Mouse (Mus musculus): ENCODE data around the gene Trmt10a. TPM values are rescaled to one million over a fixed set of nuclear protein-coding genes. Genes with fewer than 3 reads are reported as not detected.
A peak's percentile ranks its signal among the peaks of the same experiment; 100 is the strongest.

Gene Trmt10a
- 3.7 TPM in 2 replicates for total RNA-seq (2014; rRNA removed; ENCODE audit: low replicate concordance)
- polyA plus RNA-seq (2015; fragmentation: Nextera tagmentation; extraction: Ambion mirVana) = 5.3 and 5.4 TPM in 2 replicates

DNA sequence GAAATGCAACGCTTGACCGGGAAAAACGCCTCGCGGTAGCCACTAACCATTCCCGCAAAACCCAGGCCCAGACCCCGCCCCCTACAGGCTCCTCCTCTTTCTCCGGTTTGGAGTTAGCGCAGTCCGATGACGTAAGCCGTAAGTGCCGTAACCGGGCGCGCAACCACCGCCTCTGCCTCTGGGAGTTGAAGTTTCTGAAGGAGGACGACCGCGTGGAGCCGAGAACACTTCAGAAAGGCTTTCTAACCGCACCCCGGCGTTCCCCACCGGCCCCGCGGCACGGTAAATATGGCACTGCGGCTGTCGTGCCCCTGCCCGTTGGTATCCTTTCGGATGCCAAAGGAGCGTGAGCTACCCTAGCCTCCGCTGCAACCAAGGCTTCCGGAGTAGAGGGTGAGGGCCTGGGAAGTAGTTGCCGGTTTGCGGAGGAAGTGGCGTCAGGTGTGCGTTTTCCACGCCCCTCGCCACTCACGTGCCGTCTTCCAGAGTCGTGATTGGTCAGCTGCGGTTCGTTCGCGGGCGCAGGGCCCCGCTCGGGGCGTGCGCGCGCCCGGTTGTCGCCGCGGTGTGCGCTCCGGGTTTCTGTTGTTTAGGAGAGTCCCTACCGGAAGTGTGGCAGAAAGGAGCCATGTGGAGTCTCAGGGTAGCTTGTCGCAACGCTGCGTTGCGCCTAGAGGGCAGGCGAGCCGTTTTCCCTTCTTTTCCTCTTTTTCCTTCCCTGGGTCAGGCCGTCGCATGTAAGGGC lies at the start of gene Trmt10a:
Gene Trmt10a, plus strand, starts transcription at position 134 of the 745 bp plus-strand sequence.
- peak; percentile 52; the same call in 1 of the 2 replicates for TF ChIP-seq EP300 (IDR thresholded peaks at IDR 0.05; ENCODE audit: low read depth)
- TF ChIP-seq CTCF (IDR thresholded peaks at IDR 0.05; ENCODE audit: low read depth) = peak; percentile 41
- Histone ChIP-seq H3K36me3 (replicated peaks; ENCODE audit: control insufficient read depth, insufficient read depth, low read length) (no peaks in the 10 kb centered on the region), H3K27ac (ENCODE audit: low read depth) (peak within 1 kb of the TSS; percentile 98), H3K4me3 (ENCODE audit: low read depth, low read length) (peak within 1 kb of the TSS; percentile 73), H3K27me3 (ENCODE audit: control insufficient read depth, insufficient read depth, low read length) (no peaks in the 10 kb centered on the region), H3K9ac (replicated peaks; ENCODE audit: low read depth, low read length) (peak within 1 kb of the TSS; percentile 67), H3K4me2 (ENCODE audit: low read depth, low read length) (peak within 1 kb of the TSS; percentile 90), H3K4me1 (ENCODE audit: control insufficient read depth, insufficient read depth) (no peaks in the 10 kb centered on the region), H3K9me3 (replicated peaks; ENCODE audit: control insufficient read depth, low read length) (no peaks in the 10 kb centered on the region)
- DNase-seq (ENCODE audit: low spot score) (peak; percentile 99), ATAC-seq (ENCODE audit: insufficient read depth, low read depth) (peak; percentile 97)
- under 1% methylated on average over 70 of the region's 70 CpGs for WGBS

- TF ChIP-seq EP300 (IDR thresholded peaks at IDR 0.05; ENCODE audit: low read depth) (no peak), CTCF (IDR thresholded peaks at IDR 0.05; ENCODE audit: low read depth) (no peak)
- H3K36me3 ChIP-seq (replicated peaks; ENCODE audit: control insufficient read depth, insufficient read depth, low read length) = no peaks in the 10 kb centered on the region
- no peaks in the 10 kb centered on the region for H3K27me3 ChIP-seq (ENCODE audit: control insufficient read depth, insufficient read depth, low read length)
- H3K27ac ChIP-seq (ENCODE audit: low read depth) = peak overlapping the region; percentile 14
- no peak for DNase-seq (ENCODE audit: low spot score)
- no peak for ATAC-seq (ENCODE audit: insufficient read depth, low read depth)
- no peak overlapping the region for H3K9ac ChIP-seq (replicated peaks; ENCODE audit: low read depth, low read length)
- peaks cover 25% of the 10 kb centered on the region for H3K4me1 ChIP-seq (ENCODE audit: control insufficient read depth, insufficient read depth)
- H3K4me3 ChIP-seq (ENCODE audit: low read depth, low read length) = no peak overlapping the region
- no peak overlapping the region for H3K4me2 ChIP-seq (ENCODE audit: low read depth, low read length)
- H3K9me3 ChIP-seq (replicated peaks; ENCODE audit: control insufficient read depth, low read length) = no peaks in the 10 kb centered on the region
- 40% methylated on average over 3 of the region's 3 CpGs for WGBS
Observed at GRCm38 (mm10) chr3:138095301-138095700, 47.9 kb upstream of the Trmt10a start.

DNA sequence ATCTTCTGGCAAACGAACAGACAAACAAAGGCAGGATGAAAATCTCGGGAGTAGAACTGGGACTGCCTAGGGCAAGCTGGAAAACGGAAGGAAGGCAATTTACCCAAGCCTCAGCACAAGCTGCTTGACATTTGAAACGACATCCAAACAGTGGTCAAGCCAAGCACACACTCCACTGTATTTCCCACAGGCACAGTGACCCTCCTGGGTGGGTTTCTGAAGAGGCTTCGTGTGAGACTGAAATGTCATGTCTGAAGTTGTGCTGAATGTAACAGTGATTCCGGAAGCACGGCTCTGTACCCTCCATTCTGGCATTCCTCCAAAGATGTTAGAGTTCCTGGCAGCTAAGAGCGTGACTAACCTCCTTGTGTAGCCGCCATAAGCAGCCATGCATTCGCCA lies 47.5 kb upstream of the Trmt10a start:
- WGBS = 32% methylated on average over 10 of the region's 10 CpGs
- peak; percentile 49 for ATAC-seq (ENCODE audit: insufficient read depth, low read depth)

GRCm38 (mm10) chr3:138096263-138097028 lies 46.8 kb upstream of the Trmt10a start:
- no peaks in the 10 kb centered on the region for H3K9me3 ChIP-seq (replicated peaks; ENCODE audit: control insufficient read depth, low read length)
- H3K4me2 ChIP-seq (ENCODE audit: low read depth, low read length) = no peak overlapping the region
- H3K27ac ChIP-seq (ENCODE audit: low read depth) = peak overlapping the region; percentile 60
- 80% methylated on average over 19 of the region's 19 CpGs for WGBS
- no peak overlapping the region for H3K4me3 ChIP-seq (ENCODE audit: low read depth, low read length)
- no peaks in the 10 kb centered on the region for H3K36me3 ChIP-seq (replicated peaks; ENCODE audit: control insufficient read depth, insufficient read depth, low read length)
- no peak for DNase-seq (ENCODE audit: low spot score)
- H3K27me3 ChIP-seq (ENCODE audit: control insufficient read depth, insufficient read depth, low read length) = no peaks in the 10 kb centered on the region
- no peak for ATAC-seq (ENCODE audit: insufficient read depth, low read depth)
- no peak overlapping the region for H3K9ac ChIP-seq (replicated peaks; ENCODE audit: low read depth, low read length)
- TF ChIP-seq CTCF (IDR thresholded peaks at IDR 0.05; ENCODE audit: low read depth) (no peak), EP300 (IDR thresholded peaks at IDR 0.05; ENCODE audit: low read depth) (no peak)
- peaks cover 25% of the 10 kb centered on the region for H3K4me1 ChIP-seq (ENCODE audit: control insufficient read depth, insufficient read depth)

More for the DNA sequence above, 47.5 kb upstream of the Trmt10a start:
- no peak overlapping the region for H3K4me3 ChIP-seq (ENCODE audit: low read depth, low read length)
- no peak overlapping the region for H3K9ac ChIP-seq (replicated peaks; ENCODE audit: low read depth, low read length)
- no peak for TF ChIP-seq EP300 (IDR thresholded peaks at IDR 0.05; ENCODE audit: low read depth)
- TF ChIP-seq CTCF (IDR thresholded peaks at IDR 0.05; ENCODE audit: low read depth) = no peak
- no peak for DNase-seq (ENCODE audit: low spot score)
- H3K27ac ChIP-seq (ENCODE audit: low read depth) = peak overlapping the region; percentile 14
- no peaks in the 10 kb centered on the region for H3K36me3 ChIP-seq (replicated peaks; ENCODE audit: control insufficient read depth, insufficient read depth, low read length)
- H3K9me3 ChIP-seq (replicated peaks; ENCODE audit: control insufficient read depth, low read length) = no peaks in the 10 kb centered on the region
- no peaks in the 10 kb centered on the region for H3K27me3 ChIP-seq (ENCODE audit: control insufficient read depth, insufficient read depth, low read length)
- peaks cover 25% of the 10 kb centered on the region for H3K4me1 ChIP-seq (ENCODE audit: control insufficient read depth, insufficient read depth)
- H3K4me2 ChIP-seq (ENCODE audit: low read depth, low read length) = no peak overlapping the region

GRCm38 (mm10) chr3:138097718-138098117 lies 45.5 kb upstream of the Trmt10a start:
- ATAC-seq (ENCODE audit: insufficient read depth, low read depth) = peak; percentile 66
- no peak overlapping the region for H3K9ac ChIP-seq (replicated peaks; ENCODE audit: low read depth, low read length)
- no peak for TF ChIP-seq CTCF (IDR thresholded peaks at IDR 0.05; ENCODE audit: low read depth)
- TF ChIP-seq EP300 (IDR thresholded peaks at IDR 0.05; ENCODE audit: low read depth) = no peak

More at GRCm38 (mm10) chr3:138097718-138098117, 45.5 kb upstream of the Trmt10a start:
- Histone ChIP-seq H3K27me3 (ENCODE audit: control insufficient read depth, insufficient read depth, low read length) (no peaks in the 10 kb centered on the region), H3K4me3 (ENCODE audit: low read depth, low read length) (no peak overlapping the region), H3K9me3 (replicated peaks; ENCODE audit: control insufficient read depth, low read length) (no peaks in the 10 kb centered on the region), H3K36me3 (replicated peaks; ENCODE audit: control insufficient read depth, insufficient read depth, low read length) (no peaks in the 10 kb centered on the region), H3K27ac (ENCODE audit: low read depth) (peak overlapping the region; percentile 60), H3K4me2 (ENCODE audit: low read depth, low read length) (no peak overlapping the region), H3K4me1 (ENCODE audit: control insufficient read depth, insufficient read depth) (peaks cover 25% of the 10 kb centered on the region)
- DNase-seq (ENCODE audit: low spot score) = peak; percentile 76
- WGBS = 50% methylated on average over 1 of the region's 1 CpGs
